Mouse (Mus musculus) cerebellum, adult 9-10 months (tissue): ENCODE measurements around the gene Actr10.

Experiments
- DNase-seq: peaks from one replicate; pipeline ENCODE4 v3.0.0; 2022

The Actr10 gene

GRCm38 (mm10) chr12:70937571-70938384, at the start of gene Actr10:
Actr10 (plus strand) TSS chr12:70937857.
- peak; percentile 90 for DNase-seq

GRCm38 (mm10) chr12:70890405-70890804, 47.3 kb upstream of the Actr10 start:
- DNase-seq: no peak

GRCm38 (mm10) chr12:70890874-70891470, 46.7 kb upstream of the Actr10 start:
- DNase-seq: no peak

GRCm38 (mm10) chr12:70895275-70895674, 42.4 kb upstream of the Actr10 start:
- DNase-seq: peak; percentile 47

- DNase-seq: no peak
Observed at GRCm38 (mm10) chr12:70896068-70896467, 41.6 kb upstream of the Actr10 start.

- no peak for DNase-seq
Observed at GRCm38 (mm10) chr12:70897434-70897833, 40.2 kb upstream of the Actr10 start.

- no peak for DNase-seq
Observed at GRCm38 (mm10) chr12:70898450-70898849, 39.2 kb upstream of the Actr10 start.

GRCm38 (mm10) chr12:70904471-70904870, 33.2 kb upstream of the Actr10 start:
- DNase-seq: no peak

- DNase-seq: no peak
Observed at GRCm38 (mm10) chr12:70906867-70907266, 30.8 kb upstream of the Actr10 start.

- no peak for DNase-seq
Observed at GRCm38 (mm10) chr12:70907651-70908050, 30.0 kb upstream of the Actr10 start.

- no peak for DNase-seq
Observed at GRCm38 (mm10) chr12:70908076-70908475, 29.6 kb upstream of the Actr10 start.

GRCm38 (mm10) chr12:70910241-70910720, 27.4 kb upstream of the Actr10 start:
- peak; percentile 85 for DNase-seq

GRCm38 (mm10) chr12:70911029-70911428, 26.6 kb upstream of the Actr10 start:
- peak; percentile 84 for DNase-seq

GRCm38 (mm10) chr12:70911676-70912379, 25.8 kb upstream of the Actr10 start:
- no peak for DNase-seq

GRCm38 (mm10) chr12:70913429-70913828, 24.2 kb upstream of the Actr10 start:
- no peak for DNase-seq

GRCm38 (mm10) chr12:70914387-70914786, 23.3 kb upstream of the Actr10 start:
- peak; percentile 64 for DNase-seq

- no peak for DNase-seq
Observed at GRCm38 (mm10) chr12:70929781-70930180, 7.9 kb upstream of the Actr10 start.

GRCm38 (mm10) chr12:70937150-70937549, 507 bp upstream of the Actr10 start:
- no peak for DNase-seq

GRCm38 (mm10) chr12:70940806-70941205, 3.1 kb downstream of the Actr10 start:
- no peak for DNase-seq

- DNase-seq: no peak
Observed at GRCm38 (mm10) chr12:70944181-70944580, 6.5 kb downstream of the Actr10 start.

GRCm38 (mm10) chr12:70946585-70947256, 9.1 kb downstream of the Actr10 start:
- DNase-seq: no peak

GRCm38 (mm10) chr12:70958640-70959039, 21.0 kb downstream of the Actr10 start:
- DNase-seq: no peak

GRCm38 (mm10) chr12:70967581-70967980, 29.9 kb downstream of the Actr10 start:
- DNase-seq: no peak
